Mouse (Mus musculus) small intestine, adult 2 months (tissue): ENCODE measurements around the gene Trpv6.

Experiments used
- CTCF ChIP-seq: fragments of 200-500 bp; IDR thresholded peaks from 2 replicates; pipeline ENCODE4 v1.5.1; 2012; ENCODE audit warnings: low read depth, mild to moderate bottlenecking, control low read depth, inconsistent platforms, low read length, moderate library complexity, mixed read lengths; ENCODE audit not compliant: insufficient replicate concordance, insufficient read length; ENCODE audit errors: extremely low read depth
- POLR2A ChIP-seq: fragments of 200-500 bp; IDR thresholded peaks from 2 replicates; pipeline ENCODE4 v1.6.1; 2012; ENCODE audit warnings: low read depth, mild to moderate bottlenecking, control low read depth, inconsistent platforms, low read length, moderate library complexity

GRCm38 (mm10) chr6:41658487-41658886 lies 22.3 kb upstream of the Trpv6 start:
- TF ChIP-seq CTCF (no peak), POLR2A (no peak)
